Mouse (Mus musculus): ENCODE results near the gene Plpp1. TPM values are rescaled to one million over a fixed set of nuclear protein-coding genes. Genes with fewer than 3 reads are reported as not detected.

Gene Plpp1
- total and polyA plus RNA-seq, 3 experiments, result 0.12 to 0.15 TPM; not detected in 1

- Histone ChIP-seq H3K9ac (ENCODE audit: control insufficient read depth, low read depth, low read length, poor library complexity, severe bottlenecking) (no peak overlapping the region), H3K4me1 (ENCODE audit: control insufficient read depth in 1 of 2, insufficient read depth in 2 of 2, low read length in 2 of 2) (peaks cover 5 to 6% of the 10 kb centered on the region in 2 experiments), H3K27me3 (ENCODE audit: control insufficient read depth in 1 of 2, insufficient read depth in 2 of 2, low read length in 2 of 2) (no peaks in the 10 kb centered on the region), H3K79me2 (ENCODE audit: control insufficient read depth, insufficient read depth, low read length, poor library complexity) (no peaks in the 10 kb centered on the region), H3K4me3 (ENCODE audit: control insufficient read depth in 1 of 2, insufficient read depth in 1 of 2, low read depth in 2 of 2, low read length in 2 of 2) (no peak overlapping the region), H3K36me3 (ENCODE audit: control insufficient read depth in 1 of 2, insufficient read depth in 2 of 2, low read length in 2 of 2) (peaks cover 0 to 7% of the 10 kb centered on the region in 2 experiments; a peak in 2 of 4 replicates), H3K27ac (ENCODE audit: control insufficient read depth, low read depth, low read length) (no peak overlapping the region), H3K9me3 (replicated peaks; ENCODE audit: insufficient read depth, low read length) (no peaks in the 10 kb centered on the region)
- DNase-seq (ENCODE audit: low read depth, low spot score), result no peak
- TF ChIP-seq MYC (IDR thresholded peaks at IDR 0.05; ENCODE audit: low read depth, low read length) (no peak), USF1 (IDR thresholded peaks at IDR 0.05; ENCODE audit: low read depth, low read length) (no peak), TCF12 (IDR thresholded peaks at IDR 0.05; ENCODE audit: low read depth, low read length) (no peak), POLR2AphosphoS5 (IDR thresholded peaks at IDR 0.05; ENCODE audit: borderline replicate concordance, low read depth, low read length) (no peak), SMC3 (IDR thresholded peaks at IDR 0.05; ENCODE audit: low read depth, low read length) (no peak)
These were observed 45.7 kb upstream of the Plpp1 start for GRCm38 (mm10) chr13:112754871-112755270.

DNA sequence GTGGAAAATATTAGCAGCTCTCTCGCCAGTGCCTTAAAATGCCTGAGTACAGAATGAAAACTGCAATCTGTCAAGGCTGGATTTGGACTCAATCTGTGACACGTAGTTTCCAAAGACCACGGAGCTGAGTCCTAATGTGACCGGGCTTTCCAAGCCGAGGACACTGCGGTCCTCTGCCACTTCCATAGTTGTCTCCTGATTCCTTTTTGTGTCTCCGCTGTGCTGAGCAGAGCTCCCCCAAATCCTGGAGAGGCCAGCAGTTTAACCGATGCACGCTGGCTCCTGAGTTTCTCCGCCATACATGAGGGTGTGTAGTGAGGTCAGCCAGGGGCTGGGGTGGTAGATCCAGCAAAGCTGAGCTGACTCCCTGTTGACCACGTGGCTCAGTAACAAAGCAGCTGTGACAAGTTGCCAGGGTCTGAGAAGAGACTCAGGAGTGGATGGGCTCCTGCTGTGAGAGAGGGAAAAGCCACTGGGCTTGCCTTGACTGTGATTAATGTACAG is 45.0 kb upstream of the Plpp1 start:
- DNase-seq (ENCODE audit: low read depth, low spot score), result no peak
- H3K79me2 ChIP-seq (ENCODE audit: control insufficient read depth, insufficient read depth, low read length, poor library complexity), result no peaks in the 10 kb centered on the region
- H3K4me1 ChIP-seq (ENCODE audit: control insufficient read depth in 1 of 2, insufficient read depth in 2 of 2, low read length in 2 of 2), result peaks cover 5 to 12% of the 10 kb centered on the region in 2 experiments
- H3K36me3 ChIP-seq (ENCODE audit: control insufficient read depth in 1 of 2, insufficient read depth in 2 of 2, low read length in 2 of 2), result peaks cover 0 to 13% of the 10 kb centered on the region in 2 experiments; a peak in 2 of 4 replicates
- H3K27me3 ChIP-seq (ENCODE audit: control insufficient read depth in 1 of 2, insufficient read depth in 2 of 2, low read length in 2 of 2), result no peaks in the 10 kb centered on the region
- H3K9me3 ChIP-seq (replicated peaks; ENCODE audit: insufficient read depth, low read length), result no peaks in the 10 kb centered on the region
- no peak overlapping the region for H3K27ac ChIP-seq (ENCODE audit: control insufficient read depth, low read depth, low read length)
- no peak overlapping the region for H3K9ac ChIP-seq (ENCODE audit: control insufficient read depth, low read depth, low read length, poor library complexity, severe bottlenecking)
- TF ChIP-seq CHD2 (IDR thresholded peaks at IDR 0.05; ENCODE audit: low read length) (no peak), ETS1 (IDR thresholded peaks at IDR 0.05; ENCODE audit: low read depth, low read length) (no peak), TCF12 (IDR thresholded peaks at IDR 0.05; ENCODE audit: low read depth, low read length) (no peak), ZKSCAN1 (IDR thresholded peaks at IDR 0.05; ENCODE audit: low read depth, low read length) (no peak), HCFC1 (IDR thresholded peaks at IDR 0.05; ENCODE audit: low read depth, low read length) (no peak), ELF1 (IDR thresholded peaks at IDR 0.05; ENCODE audit: low read depth, low read length) (no peak), KAT2A (conservative IDR thresholded peaks at IDR 0.05; ENCODE audit: low read depth, low read length) (no peak), MYB (IDR thresholded peaks at IDR 0.05; ENCODE audit: low read depth, low read length) (no peak), MYC (IDR thresholded peaks at IDR 0.05; ENCODE audit: low read depth, low read length) (no peak), MXI1 (IDR thresholded peaks at IDR 0.05; ENCODE audit: low read depth, low read length) (no peak), RCOR1 (IDR thresholded peaks at IDR 0.05; ENCODE audit: low read depth, low read length) (no peak), NRF1 (IDR thresholded peaks at IDR 0.05; ENCODE audit: insufficient read depth, low read depth, low read length, poor library complexity, severe bottlenecking) (no peak), GATA1 (IDR thresholded peaks at IDR 0.05; ENCODE audit: low read depth, low read length) (no peak), POLR2A (IDR thresholded peaks at IDR 0.05; ENCODE audit: control insufficient read depth in 1 of 2, insufficient read depth in 1 of 2, low read depth in 1 of 2, low read length in 2 of 2, poor library complexity in 1 of 2) (no peak), SIN3A (IDR thresholded peaks at IDR 0.05; ENCODE audit: low read length) (no peak)
- no peak overlapping the region for H3K4me3 ChIP-seq (ENCODE audit: control insufficient read depth in 1 of 2, insufficient read depth in 1 of 2, low read depth in 2 of 2, low read length in 2 of 2)

All from MEL (cell line).